Mouse (Mus musculus): ENCODE measurements around the gene Ube2b.

The Ube2b gene

GRCm38 (mm10) chr11:51966651-51967050 lies 33.9 kb downstream of the Ube2b start:
- no peak for DNase-seq

GRCm38 (mm10) chr11:51962277-51962676 lies 38.3 kb downstream of the Ube2b start:
- no peak for DNase-seq

- no peak for DNase-seq
These were observed 38.8 kb downstream of the Ube2b start for GRCm38 (mm10) chr11:51961761-51962160.

- DNase-seq: no peak
These were observed 39.5 kb downstream of the Ube2b start for GRCm38 (mm10) chr11:51960967-51961471.

- DNase-seq: no peak
These were observed 40.5 kb downstream of the Ube2b start for GRCm38 (mm10) chr11:51960061-51960460.

GRCm38 (mm10) chr11:51959511-51959910 lies 41.1 kb downstream of the Ube2b start:
- DNase-seq: no peak

GRCm38 (mm10) chr11:51957760-51958159 lies 42.8 kb downstream of the Ube2b start:
- DNase-seq: no peak

- DNase-seq: no peak
These were observed 44.5 kb downstream of the Ube2b start for GRCm38 (mm10) chr11:51956112-51956511.

GRCm38 (mm10) chr11:51951861-51952420 lies 48.6 kb downstream of the Ube2b start:
- DNase-seq: no peak

- DNase-seq: no peak
These were observed 50.6 kb downstream of the Ube2b start for GRCm38 (mm10) chr11:51949919-51950318.

GRCm38 (mm10) chr11:51949155-51949840 lies 51.3 kb downstream of the Ube2b start:
- no peak for DNase-seq

- DNase-seq: no peak
These were observed 54.4 kb downstream of the Ube2b start for GRCm38 (mm10) chr11:51946144-51946543.

- no peak for DNase-seq
These were observed 55.0 kb downstream of the Ube2b start for GRCm38 (mm10) chr11:51945548-51945947.

GRCm38 (mm10) chr11:51944239-51944638 lies 56.3 kb downstream of the Ube2b start:
- no peak for DNase-seq

GRCm38 (mm10) chr11:51943500-51943841 lies 57.1 kb downstream of the Ube2b start:
- DNase-seq: no peak

GRCm38 (mm10) chr11:51942602-51943499 lies 57.7 kb downstream of the Ube2b start:
- no peak for DNase-seq

- DNase-seq: no peak
These were observed 60.0 kb downstream of the Ube2b start for GRCm38 (mm10) chr11:51940511-51940955.

GRCm38 (mm10) chr11:51939590-51939955 lies 61.0 kb downstream of the Ube2b start:
- DNase-seq: no peak

- DNase-seq: no peak
These were observed 61.6 kb downstream of the Ube2b start for GRCm38 (mm10) chr11:51938817-51939589.

GRCm38 (mm10) chr11:51937361-51937781 lies 63.2 kb downstream of the Ube2b start:
- DNase-seq: no peak

- DNase-seq: no peak
These were observed 64.7 kb downstream of the Ube2b start for GRCm38 (mm10) chr11:51935636-51936434.

Measured in kidney, adult 18-20 months (tissue).